ENCODE assay signal across 14 mouse cellular contexts in the genomic region with DNA sequence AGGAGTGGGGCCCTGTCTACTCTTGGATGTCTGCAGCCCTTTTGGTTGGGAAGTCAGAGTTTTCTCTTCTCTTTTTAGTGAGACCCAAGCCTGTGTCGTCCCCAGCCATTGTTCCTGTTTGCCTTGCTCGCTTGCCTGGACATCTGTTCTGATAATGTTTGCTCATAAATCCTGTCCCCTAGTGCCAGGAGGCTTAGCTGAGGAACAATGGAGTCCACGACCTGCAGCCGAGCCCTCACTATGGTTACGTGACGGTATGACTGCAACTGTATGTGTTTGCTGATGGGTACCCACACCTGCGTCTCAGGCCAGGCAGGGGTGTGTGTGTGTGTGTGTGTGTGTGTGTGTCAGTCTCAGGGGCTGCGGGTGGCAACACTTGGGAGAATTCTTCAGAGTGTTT. TPM values are rescaled to one million over a fixed set of nuclear protein-coding genes. Genes with fewer than 3 reads are reported as not detected.
DNase-seq lines count a peak whose midpoint lies in the region; ATAC-seq and TF ChIP-seq lines count a peak whose summit lies in the region.
"Had no signal": no experiment of that assay in that cellular context is flagged by ENCODE, and none has a peak within 500 bp of the region (broad histone marks: within the 10 kb centered on the region; RNA-seq: fewer than 3 reads in every experiment).

No protein-coding gene starts in this region.

- peak; percentile 12; the same call in 1 of the 2 replicates for TF ChIP-seq CTCF in lung, postnatal 0 days (IDR thresholded peaks at IDR 0.05)

- no peak overlapping the region for H3K27ac ChIP-seq in lung, postnatal 0 days (ENCODE audit: low read length)
- H3K27ac ChIP-seq in hindbrain, embryonic 12.5 days: peak overlapping the region; percentile 90
- H3K27ac ChIP-seq in midbrain, embryonic 13.5 days: peak overlapping the region; percentile 74
- H3K27ac ChIP-seq: heart, embryonic 10.5 days; liver, embryonic 14.5 days had no signal

- H3K27me3 ChIP-seq in lung, postnatal 0 days (replicated peaks; ENCODE audit: insufficient read depth, low read length): no peaks in the 10 kb centered on the region
- no peaks in the 10 kb centered on the region; the same call in 1 of the 2 replicates for H3K27me3 ChIP-seq in hindbrain, embryonic 12.5 days
- H3K27me3 ChIP-seq in midbrain, embryonic 13.5 days: no peaks in the 10 kb centered on the region

- H3K9ac ChIP-seq in lung, postnatal 0 days (replicated peaks; ENCODE audit: low read depth): no peak overlapping the region
- no peak overlapping the region for H3K9ac ChIP-seq in hindbrain, embryonic 12.5 days
- no peak overlapping the region for H3K9ac ChIP-seq in midbrain, embryonic 13.5 days (replicated peaks)
- H3K9ac ChIP-seq: liver, embryonic 14.5 days had no signal

- H3K4me2 ChIP-seq in lung, postnatal 0 days (replicated peaks; ENCODE audit: low read depth, low read length): no peak overlapping the region
- H3K4me2 ChIP-seq in hindbrain, embryonic 12.5 days (replicated peaks): no peak overlapping the region
- no peak overlapping the region for H3K4me2 ChIP-seq in midbrain, embryonic 13.5 days (replicated peaks)

- ATAC-seq in lung, postnatal 0 days: no peak
- ATAC-seq in hindbrain, embryonic 12.5 days (ENCODE audit: low FRiP score): peak; percentile 32; the same call in 1 of the 2 replicates
- ATAC-seq in midbrain, embryonic 13.5 days: peak; percentile 40

- WGBS in lung, postnatal 0 days: 45% methylated on average over 8 of the region's 8 CpGs
- 31% methylated on average over 8 of the region's 8 CpGs for WGBS in hindbrain, embryonic 12.5 days
- WGBS in midbrain, embryonic 13.5 days: 14% methylated on average over 8 of the region's 8 CpGs

- no peaks in the 10 kb centered on the region for H3K9me3 ChIP-seq in lung, postnatal 0 days (ENCODE audit: low read length)
- no peaks in the 10 kb centered on the region for H3K9me3 ChIP-seq in hindbrain, embryonic 12.5 days (replicated peaks)
- H3K9me3 ChIP-seq in midbrain, embryonic 13.5 days: no peaks in the 10 kb centered on the region
- H3K9me3 ChIP-seq: heart, embryonic 10.5 days had no signal

- H3K36me3 ChIP-seq in lung, postnatal 0 days (ENCODE audit: insufficient read depth, low read length): no peaks in the 10 kb centered on the region
- no peaks in the 10 kb centered on the region for H3K36me3 ChIP-seq in hindbrain, embryonic 12.5 days
- H3K36me3 ChIP-seq in midbrain, embryonic 13.5 days: no peaks in the 10 kb centered on the region

- no peak for TF ChIP-seq EP300 in lung, postnatal 0 days (IDR thresholded peaks at IDR 0.05)

- no peak for DNase-seq in lung, postnatal 0 days (ENCODE audit: low spot score)
- DNase-seq in lung, postnatal 25 days (ENCODE audit: low spot score): no peak
- no peak for DNase-seq in thymus, adult 18-20 months
- DNase-seq in B cell, adult 2 months: no peak
- no peak for DNase-seq in adrenal gland, adult 2 months
- DNase-seq: adrenal gland, adult 8-10 months; cerebellum, adult 18-20 months; kidney, adult 8-10 months; thymus, postnatal 4 days had no signal

- H3K4me1 ChIP-seq in lung, postnatal 0 days (ENCODE audit: insufficient read depth, low read depth, low read length): peaks cover 18% of the 10 kb centered on the region
- peaks cover 74% of the 10 kb centered on the region for H3K4me1 ChIP-seq in hindbrain, embryonic 12.5 days
- peaks cover 85% of the 10 kb centered on the region for H3K4me1 ChIP-seq in midbrain, embryonic 13.5 days (replicated peaks)

- no peak overlapping the region for H3K4me3 ChIP-seq in lung, postnatal 0 days (ENCODE audit: low read depth, low read length)
- no peak overlapping the region for H3K4me3 ChIP-seq in hindbrain, embryonic 12.5 days
- H3K4me3 ChIP-seq in midbrain, embryonic 13.5 days (replicated peaks): no peak overlapping the region
- H3K4me3 ChIP-seq: heart, embryonic 10.5 days; myocyte had no signal

RNA-seq across cellular contexts. Expression of a gene that starts 44.5 kb away (rescaled TPM):
- 14.6 TPM in 2 replicates for polyA plus RNA-seq in lung, postnatal 0 days (2015; fragmentation: Nextera tagmentation; extraction: Ambion mirVana)
- polyA plus RNA-seq in hindbrain, embryonic 12.5 days (2016; fragmentation: Nextera tagmentation; extraction: Ambion mirVana): 53.2 and 53.3 TPM in 2 replicates
- 40.6 and 46.1 TPM in 2 replicates for polyA plus RNA-seq in midbrain, embryonic 13.5 days (2015; fragmentation: Nextera tagmentation; extraction: Ambion mirVana)
- 10 to 100 TPM; 49.3 to 61.7 TPM for total RNA-seq in adrenal gland, adult 2 months (2021)
- 76.9 and 91.3 TPM in 2 replicates for polyA plus RNA-seq in adrenal gland, adult 2 months (2012; rRNA removed)
